Mouse (Mus musculus): Measurements from ENCODE around the gene Nol6. TPM values are rescaled to one million over a fixed set of nuclear protein-coding genes. Genes with fewer than 3 reads are reported as not detected.

The Nol6 gene
- polyA plus RNA-seq, 1 experiment from 2014 or later: 24.6 TPM

DNA sequence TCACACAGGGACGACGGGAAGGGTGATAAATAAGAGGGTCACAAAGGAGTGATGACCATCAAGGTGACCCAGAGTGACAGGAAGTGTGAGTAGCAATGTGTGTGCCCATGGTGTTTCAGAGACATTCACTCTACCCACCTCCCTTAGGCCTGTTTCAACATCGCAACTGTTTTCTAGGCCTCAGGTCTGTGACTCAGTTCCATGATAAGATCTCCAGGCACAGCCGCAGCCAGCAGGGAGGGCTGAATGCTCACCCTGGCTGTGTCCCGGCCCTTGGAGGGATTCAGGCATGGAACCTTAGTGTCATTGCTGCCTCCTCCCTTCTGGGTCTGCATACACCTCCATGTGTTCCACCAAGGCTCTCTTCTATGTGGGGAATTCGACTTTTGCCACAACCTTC lies 45.5 kb downstream of the Nol6 start:
- ATAC-seq (ENCODE audit: insufficient number of reproducible peaks, insufficient read depth, low FRiP score, low TSS enrichment, low read depth): no peak
- no peak overlapping the region for H3K4me2 ChIP-seq
- H3K4me3 ChIP-seq (replicated peaks): no peak overlapping the region
- H3K27me3 ChIP-seq: no peaks in the 10 kb centered on the region
- no peak overlapping the region for H3K9ac ChIP-seq (replicated peaks)
- WGBS: 66% methylated on average over 6 of the region's 6 CpGs
- peaks cover 3% of the 10 kb centered on the region; the same call in 1 of the 2 replicates for H3K9me3 ChIP-seq
- no peaks in the 10 kb centered on the region for H3K36me3 ChIP-seq
- no peak overlapping the region for H3K27ac ChIP-seq
- H3K4me1 ChIP-seq (replicated peaks): no peaks in the 10 kb centered on the region

DNA sequence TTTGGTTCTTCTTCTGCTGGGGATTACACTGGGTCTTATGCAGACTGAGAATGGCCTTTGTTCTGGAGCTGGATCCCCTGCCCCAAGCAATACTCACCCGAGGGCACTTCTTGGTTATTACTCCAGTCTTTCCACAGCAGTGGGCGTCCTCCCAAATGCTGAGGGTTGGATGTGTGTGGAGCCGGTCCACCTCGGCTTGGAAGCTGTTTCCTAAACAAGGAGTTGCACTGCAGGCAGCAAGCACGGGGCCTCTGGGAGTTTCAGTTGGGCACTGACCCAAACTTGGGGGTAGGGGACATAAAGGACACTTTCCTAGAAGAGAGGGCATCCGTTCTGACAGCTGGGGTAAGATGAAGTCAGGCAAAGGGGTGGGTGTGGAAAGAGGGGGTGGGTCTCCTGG lies 49.8 kb downstream of the Nol6 start:
- WGBS: 77% methylated on average over 6 of the region's 6 CpGs
- no peaks in the 10 kb centered on the region for H3K27me3 ChIP-seq
- H3K4me3 ChIP-seq (replicated peaks): no peak overlapping the region
- H3K9ac ChIP-seq (replicated peaks): no peak overlapping the region
- H3K27ac ChIP-seq: no peak overlapping the region
- ATAC-seq (ENCODE audit: insufficient number of reproducible peaks, insufficient read depth, low FRiP score, low TSS enrichment, low read depth): no peak
- no peaks in the 10 kb centered on the region for H3K36me3 ChIP-seq
- H3K4me1 ChIP-seq (replicated peaks): no peaks in the 10 kb centered on the region
- no peaks in the 10 kb centered on the region for H3K9me3 ChIP-seq
- H3K4me2 ChIP-seq: no peak overlapping the region

DNA sequence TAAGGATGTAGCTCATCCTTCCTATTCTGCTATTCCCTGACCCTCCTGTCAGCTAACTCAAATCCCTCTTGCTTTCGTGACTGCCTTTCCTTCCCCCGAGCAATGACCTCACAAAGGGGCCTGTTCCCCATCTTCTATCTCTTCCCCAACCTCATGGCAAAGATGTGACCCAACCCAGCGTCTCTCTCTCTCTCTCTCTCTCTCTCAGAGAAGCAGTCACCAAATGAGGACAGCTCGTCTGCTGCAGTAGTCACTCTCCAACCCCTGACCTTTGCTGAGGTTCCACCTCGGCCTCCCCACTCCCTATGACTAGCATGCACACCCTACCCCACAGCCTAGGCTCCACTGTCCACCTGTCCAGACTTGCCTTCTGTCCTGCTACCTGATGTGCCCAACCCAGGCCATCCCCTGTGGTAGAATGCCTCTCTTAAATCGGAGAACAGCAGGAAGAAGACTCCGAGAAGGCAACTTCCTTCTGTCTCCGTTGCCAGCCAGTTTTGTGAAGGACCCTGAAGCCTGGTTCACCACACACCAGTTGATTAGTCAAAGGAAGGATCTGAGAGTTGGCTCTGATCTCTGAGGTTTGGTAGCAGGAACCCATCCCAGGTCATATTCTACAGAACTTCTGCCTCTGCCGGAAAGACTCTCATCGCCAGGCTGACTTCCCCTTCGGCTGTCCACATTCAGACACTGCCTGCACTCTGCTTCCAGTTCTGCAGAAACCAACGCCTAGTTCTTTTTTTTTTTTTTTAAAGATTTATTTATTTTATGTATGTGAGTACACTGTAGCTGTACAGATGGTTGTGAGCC lies 51.0 kb downstream of the Nol6 start:
- no peaks in the 10 kb centered on the region for H3K27me3 ChIP-seq
- WGBS: 81% methylated on average over 12 of the region's 12 CpGs
- no peak for ATAC-seq (ENCODE audit: insufficient number of reproducible peaks, insufficient read depth, low FRiP score, low TSS enrichment, low read depth)
- H3K9me3 ChIP-seq: no peaks in the 10 kb centered on the region
- no peaks in the 10 kb centered on the region for H3K4me1 ChIP-seq (replicated peaks)
- H3K27ac ChIP-seq: no peak overlapping the region
- no peak overlapping the region for H3K4me3 ChIP-seq (replicated peaks)
- no peak overlapping the region for H3K9ac ChIP-seq (replicated peaks)
- H3K36me3 ChIP-seq: no peaks in the 10 kb centered on the region
- H3K4me2 ChIP-seq: no peak overlapping the region

DNA sequence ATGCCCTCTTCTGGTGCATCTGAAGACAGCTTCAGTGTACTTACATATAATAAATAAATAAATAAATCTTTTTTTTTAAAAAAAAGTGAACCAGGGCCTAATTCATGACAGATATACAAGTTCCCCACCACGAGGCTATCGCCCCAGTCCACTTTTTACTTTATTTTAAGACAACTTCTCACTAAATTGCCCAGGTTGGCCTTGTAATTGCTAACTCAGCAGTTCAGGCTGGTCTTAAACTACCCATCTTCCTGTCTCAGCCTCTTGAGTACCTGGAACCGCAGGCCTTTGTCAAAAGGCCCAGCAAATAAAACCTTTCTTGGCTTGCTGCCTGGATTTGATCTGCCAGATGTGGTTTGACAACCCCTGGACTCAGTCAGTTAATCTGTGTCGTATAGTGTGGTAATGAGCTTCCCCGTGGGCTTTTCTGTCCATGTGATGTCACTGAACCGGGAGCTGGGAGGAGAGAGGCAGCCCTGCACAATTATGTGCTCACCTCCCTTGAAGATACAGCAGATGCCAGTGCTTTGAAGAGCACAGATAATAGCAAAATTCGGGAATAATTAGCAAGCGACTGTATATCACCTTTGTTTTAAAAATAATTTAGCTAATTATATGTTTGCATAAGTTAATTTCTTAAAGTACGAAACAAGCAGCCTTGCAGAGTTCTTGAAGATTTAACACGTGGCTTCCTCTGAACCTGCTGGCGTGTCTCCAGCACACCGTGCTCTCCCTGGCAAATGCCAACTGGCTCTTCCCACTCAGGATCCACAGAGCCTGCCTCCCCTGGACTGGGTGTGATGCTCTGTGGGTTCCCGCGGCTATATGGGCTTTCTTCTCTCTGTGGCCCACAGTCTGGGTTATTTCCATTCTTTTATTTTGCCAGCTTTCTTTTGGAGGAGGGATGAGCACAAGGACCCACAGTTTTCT lies 52.5 kb downstream of the Nol6 start:
- no peak for ATAC-seq (ENCODE audit: insufficient number of reproducible peaks, insufficient read depth, low FRiP score, low TSS enrichment, low read depth)
- Histone ChIP-seq H3K4me1 (replicated peaks) (no peaks in the 10 kb centered on the region), H3K27ac (no peak overlapping the region), H3K27me3 (no peaks in the 10 kb centered on the region), H3K4me2 (no peak overlapping the region), H3K4me3 (replicated peaks) (no peak overlapping the region), H3K36me3 (no peaks in the 10 kb centered on the region), H3K9ac (replicated peaks) (no peak overlapping the region), H3K9me3 (no peaks in the 10 kb centered on the region)
- 60% methylated on average over 14 of the region's 14 CpGs for WGBS

DNA sequence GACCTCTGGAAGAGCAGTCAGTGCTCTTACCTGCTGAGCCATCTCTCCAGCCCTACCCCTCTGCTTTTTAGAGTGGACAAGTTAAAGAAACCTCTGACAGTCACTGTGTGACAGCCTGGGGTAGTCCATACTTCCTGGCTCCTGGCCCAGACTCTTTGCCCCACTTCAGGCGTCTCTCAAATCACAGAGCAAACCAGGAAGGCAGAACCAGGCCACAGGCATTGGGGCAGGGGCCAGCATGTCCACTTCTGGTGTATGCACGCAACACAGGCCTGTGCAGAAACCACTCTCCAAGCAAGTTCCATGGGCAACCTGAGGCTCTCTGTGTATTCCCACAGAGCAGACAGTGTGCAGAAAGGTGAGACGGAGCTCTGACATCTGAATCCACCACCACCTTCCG lies 59.1 kb downstream of the Nol6 start:
- 0 out of 2 replicates have a peak, but pooled peaks cover 3% of the 10 kb centered on the region for H3K4me1 ChIP-seq (replicated peaks)
- no peaks in the 10 kb centered on the region for H3K36me3 ChIP-seq
- WGBS: 86% methylated on average over 4 of the region's 4 CpGs
- no peaks in the 10 kb centered on the region; the same call in none of the 2 replicates for H3K27me3 ChIP-seq
- no peak overlapping the region for H3K9ac ChIP-seq (replicated peaks)
- no peak overlapping the region for H3K27ac ChIP-seq
- H3K4me2 ChIP-seq: no peak overlapping the region
- ATAC-seq (ENCODE audit: insufficient number of reproducible peaks, insufficient read depth, low FRiP score, low TSS enrichment, low read depth): no peak
- H3K4me3 ChIP-seq (replicated peaks): no peak overlapping the region
- H3K9me3 ChIP-seq: no peaks in the 10 kb centered on the region

Other genes with a start within 250 kb of the Nol6 start
- gene Spink4, start 204.4 kb downstream of the Nol6 start, polyA plus RNA-seq (2016; fragmentation: Nextera tagmentation; extraction: Ambion mirVana): not detected in 2 replicates
- 229 and 239 TPM in 2 replicates for gene Bag1, start 176.2 kb downstream of the Nol6 start, polyA plus RNA-seq (2016; fragmentation: Nextera tagmentation; extraction: Ambion mirVana)
- gene Chmp5, start 176.0 kb downstream of the Nol6 start, polyA plus RNA-seq (2016; fragmentation: Nextera tagmentation; extraction: Ambion mirVana): 101 and 105 TPM in 2 replicates
- gene Nfx1, start 153.5 kb downstream of the Nol6 start, polyA plus RNA-seq (2016; fragmentation: Nextera tagmentation; extraction: Ambion mirVana): 103 and 106 TPM in 2 replicates
- not detected in 2 replicates for gene Aqp7, start 76.3 kb downstream of the Nol6 start, polyA plus RNA-seq (2016; fragmentation: Nextera tagmentation; extraction: Ambion mirVana)
- gene Aqp3, start 26.3 kb downstream of the Nol6 start, polyA plus RNA-seq (2016; fragmentation: Nextera tagmentation; extraction: Ambion mirVana): 1.0 TPM in 2 replicates
- gene Ube2r2, start 11.3 kb upstream of the Nol6 start, polyA plus RNA-seq (2016; fragmentation: Nextera tagmentation; extraction: Ambion mirVana): 106 and 120 TPM in 2 replicates
- gene Ubap2, start 150.7 kb upstream of the Nol6 start, polyA plus RNA-seq (2016; fragmentation: Nextera tagmentation; extraction: Ambion mirVana): 69.7 and 74.3 TPM in 2 replicates
- gene Dcaf12, start 190.4 kb upstream of the Nol6 start, polyA plus RNA-seq (2016; fragmentation: Nextera tagmentation; extraction: Ambion mirVana): 52.0 and 57.7 TPM in 2 replicates
- gene Ubap1, start 224.5 kb upstream of the Nol6 start, polyA plus RNA-seq (2016; fragmentation: Nextera tagmentation; extraction: Ambion mirVana): 55.9 and 58.0 TPM in 2 replicates